Mouse (Mus musculus) brain, embryonic 14.5 days (tissue): ENCODE data around the gene Cbarp.

Source experiments
- CTCF ChIP-seq: fragments of 200-500 bp; IDR thresholded peaks from 2 replicates; pipeline ENCODE4 v1.5.1; 2012; ENCODE audit warnings: inconsistent platforms, mild to moderate bottlenecking, moderate library complexity, borderline replicate concordance; ENCODE audit not compliant: insufficient read depth, insufficient read length; ENCODE audit errors: extremely low read depth
- POLR2A ChIP-seq: fragments of 200-500 bp; IDR thresholded peaks from 2 replicates; pipeline ENCODE4 v1.6.1; 2012; ENCODE audit warnings: mild to moderate bottlenecking, inconsistent platforms, borderline replicate concordance; ENCODE audit not compliant: poor library complexity, insufficient read depth, insufficient read length, severe bottlenecking; ENCODE audit errors: extremely low read depth

DNA sequence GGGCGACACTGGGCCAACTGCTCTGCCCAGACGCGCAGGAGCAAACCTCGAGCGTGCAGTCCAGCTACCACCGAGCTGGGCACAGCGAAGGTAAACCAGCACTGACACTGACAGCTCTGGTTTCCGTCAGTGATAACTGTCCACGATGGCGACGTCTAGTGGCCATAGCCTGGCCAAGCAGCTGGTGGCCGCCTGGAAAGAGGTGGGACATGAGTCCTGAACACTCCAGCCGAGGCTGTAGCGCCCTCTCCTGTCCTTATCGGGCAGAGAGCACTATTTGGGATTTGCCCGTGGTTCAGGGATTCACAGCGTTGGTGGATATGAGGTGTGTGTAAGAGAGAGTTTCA lies 24.3 kb upstream of the Cbarp start:
- TF ChIP-seq POLR2A (peak; percentile 52; the same call in 1 of the 2 replicates), CTCF (peak; percentile 99)
